Mouse (Mus musculus) brown adipose tissue, adult 24 weeks (tissue): ENCODE results near the gene Gm44965. TPM values are rescaled to one million over a fixed set of nuclear protein-coding genes. Genes with fewer than 3 reads are reported as not detected.

Source experiments
- H3K27ac ChIP-seq: fragments of 200-500 bp; replicated peaks from 2 replicates; pipeline ENCODE4 v1.5.1; 2012; ENCODE audit warnings: low read depth, mild to moderate bottlenecking, low read length
- H3K4me1 ChIP-seq: fragments of 200-500 bp; 2 replicates; pipeline ENCODE4 v1.6.1; 2012; ENCODE audit warnings: low read length, mixed read lengths; ENCODE audit not compliant: control insufficient read depth, insufficient read depth, insufficient read length
- H3K4me3 ChIP-seq: fragments of 200-500 bp; 2 replicates; pipeline ENCODE4 v1.5.1; 2012; ENCODE audit warnings: low read depth, mild to moderate bottlenecking, low read length, moderate library complexity; ENCODE audit not compliant: insufficient read depth
- polyA plus RNA-seq: library from polyadenylated mRNA; stranded (reverse); fragments of >200 nt; gene quantifications from 2 replicates; pipeline ENCODE4 v1.2.4, GENCODE M21; 2012; ENCODE audit not compliant: missing spikeins, insufficient read depth, insufficient read length

The Gm44965 gene
- not detected in 2 replicates for polyA plus RNA-seq

- H3K4me1 ChIP-seq = peaks cover 5% of the 10 kb centered on the region
- peak within 1 kb of the TSS; percentile 76 for H3K27ac ChIP-seq
- H3K4me3 ChIP-seq = peak within 1 kb of the TSS; percentile 89
Measured at GRCm38 (mm10) chr6:48593158-48594042, at the start of gene Gm44965, which contains the start of gene Repin1. Gene Gm44965, plus strand, starts transcription at chr6:48593941. Gene Repin1, plus strand, starts transcription at chr6:48593883.

GRCm38 (mm10) chr6:48545251-48545650, 48.5 kb upstream of the Gm44965 start:
- H3K4me1 ChIP-seq = peaks cover 19% of the 10 kb centered on the region
- H3K27ac ChIP-seq = no peak overlapping the region
- no peak overlapping the region for H3K4me3 ChIP-seq

- peak overlapping the region; percentile 49; the same call in 1 of the 2 replicates for H3K27ac ChIP-seq
- no peak overlapping the region for H3K4me3 ChIP-seq
- peaks cover 14% of the 10 kb centered on the region for H3K4me1 ChIP-seq
Measured at GRCm38 (mm10) chr6:48546271-48546670, 47.5 kb upstream of the Gm44965 start.

GRCm38 (mm10) chr6:48546858-48547257, 46.9 kb upstream of the Gm44965 start:
- H3K27ac ChIP-seq = peak overlapping the region; percentile 49; the same call in 1 of the 2 replicates
- H3K4me3 ChIP-seq = no peak overlapping the region
- peaks cover 12% of the 10 kb centered on the region for H3K4me1 ChIP-seq

GRCm38 (mm10) chr6:48548314-48548713, 45.4 kb upstream of the Gm44965 start:
- H3K27ac ChIP-seq = peak overlapping the region; percentile 40
- H3K4me1 ChIP-seq = peaks cover 5% of the 10 kb centered on the region
- no peak overlapping the region for H3K4me3 ChIP-seq

- Histone ChIP-seq H3K4me1 (peaks cover 8% of the 10 kb centered on the region), H3K27ac (no peak overlapping the region), H3K4me3 (no peak overlapping the region)
Measured at GRCm38 (mm10) chr6:48552918-48553317, 40.8 kb upstream of the Gm44965 start.

GRCm38 (mm10) chr6:48553819-48554218, 39.9 kb upstream of the Gm44965 start:
- peaks cover 4% of the 10 kb centered on the region; the same call in 1 of the 2 replicates for H3K4me1 ChIP-seq
- peak overlapping the region; percentile 96 for H3K27ac ChIP-seq
- H3K4me3 ChIP-seq = peak overlapping the region; percentile 75; the same call in 1 of the 2 replicates

- Histone ChIP-seq H3K4me3 (peak within 1 kb of the TSS; percentile 75), H3K27ac (peak within 1 kb of the TSS; percentile 99), H3K4me1 (peaks cover 4% of the 10 kb centered on the region; the same call in 1 of the 2 replicates)
Measured at GRCm38 (mm10) chr6:48554280-48555103, 39.2 kb upstream of the Gm44965 start, which contains the start of gene Lrrc61. Gene Lrrc61, plus strand, starts transcription at chr6:48554796.

- H3K27ac ChIP-seq = peak overlapping the region; percentile 99
- peak overlapping the region; percentile 75 for H3K4me3 ChIP-seq
- H3K4me1 ChIP-seq = peaks cover 4% of the 10 kb centered on the region; the same call in 1 of the 2 replicates
Measured at GRCm38 (mm10) chr6:48555104-48555890, 38.4 kb upstream of the Gm44965 start.

- H3K4me1 ChIP-seq = peaks cover 4% of the 10 kb centered on the region; the same call in 1 of the 2 replicates
- H3K4me3 ChIP-seq = no peak overlapping the region
- H3K27ac ChIP-seq = no peak overlapping the region
Measured at GRCm38 (mm10) chr6:48555956-48556355, 37.8 kb upstream of the Gm44965 start.

- Histone ChIP-seq H3K4me1 (peaks cover 22% of the 10 kb centered on the region), H3K4me3 (no peak overlapping the region), H3K27ac (no peak overlapping the region)
Measured at GRCm38 (mm10) chr6:48565693-48566310, 27.9 kb upstream of the Gm44965 start.

GRCm38 (mm10) chr6:48566312-48566711, 27.4 kb upstream of the Gm44965 start:
- Histone ChIP-seq H3K27ac (peak overlapping the region; percentile 25; the same call in 1 of the 2 replicates), H3K4me3 (no peak overlapping the region), H3K4me1 (peaks cover 22% of the 10 kb centered on the region)

- 0 out of 2 replicates have a peak overlapping the region, but pooled peaks have one; percentile 10 for H3K4me3 ChIP-seq
- peaks cover 28% of the 10 kb centered on the region for H3K4me1 ChIP-seq
- H3K27ac ChIP-seq = no peak overlapping the region
Measured at GRCm38 (mm10) chr6:48568036-48568984, 25.4 kb upstream of the Gm44965 start.
